Mouse (Mus musculus) hindbrain, embryonic 16.5 days (tissue): ENCODE data around the gene Speg. TPM values are rescaled to one million over a fixed set of nuclear protein-coding genes. Genes with fewer than 3 reads are reported as not detected.

Experiments
- ATAC-seq: fragments of 200-750 bp; cut with Nextera tagmentation; 2 replicates; pipeline ENCODE4 v1.8.0; 2017; ENCODE audit warnings: moderate TSS enrichment, moderate library complexity
- H3K27ac ChIP-seq: fragments of 300-500 bp; sonication (generic); 2 replicates; pipeline ENCODE4 v1.5.1; 2014; ENCODE audit warnings: low read depth, mild to moderate bottlenecking, control low read depth, low read length, moderate library complexity
- H3K27me3 ChIP-seq: fragments of 300-500 bp; sonication (generic); replicated peaks from 2 replicates; pipeline ENCODE4 v1.6.1; 2014; ENCODE audit warnings: low read length; ENCODE audit not compliant: control insufficient read depth, insufficient read depth
- H3K36me3 ChIP-seq: fragments of 300-500 bp; sonication (generic); 2 replicates; pipeline ENCODE4 v1.6.1; 2014; ENCODE audit warnings: mild to moderate bottlenecking, low read length, moderate library complexity, mixed read lengths; ENCODE audit not compliant: control insufficient read depth, insufficient read depth
- H3K4me1 ChIP-seq: fragments of 300-500 bp; sonication (generic); 2 replicates; pipeline ENCODE4 v1.6.1; 2014; ENCODE audit warnings: low read depth, low read length; ENCODE audit not compliant: control insufficient read depth, insufficient read depth
- H3K4me2 ChIP-seq: fragments of 300-500 bp; sonication (generic); 2 replicates; pipeline ENCODE4 v1.6.1; 2014; ENCODE audit warnings: mild to moderate bottlenecking, low read length, control low read depth, moderate library complexity
- H3K4me3 ChIP-seq: fragments of 300-500 bp; sonication (generic); 2 replicates; pipeline ENCODE4 v1.5.1; 2014; ENCODE audit warnings: mild to moderate bottlenecking, low read length, control low read depth, moderate library complexity
- H3K9ac ChIP-seq: fragments of 300-500 bp; sonication (generic); 2 replicates; pipeline ENCODE4 v1.6.1; 2014; ENCODE audit warnings: low read depth, mild to moderate bottlenecking, control low read depth, low read length, moderate library complexity
- H3K9me3 ChIP-seq: fragments of 300-500 bp; sonication (generic); 2 replicates; pipeline ENCODE4 v1.6.1; 2014; ENCODE audit warnings: mild to moderate bottlenecking, low read length, moderate library complexity; ENCODE audit not compliant: control insufficient read depth
- WGBS: fragments of 180-500 bp; shearing (Covaris S2); extraction: QIAGEN DNeasy Blood & Tissue Kit; methylation state at CpG from one replicate; pipeline ENCODE4 v1.1.7; 2014; 5-methylcytosine and 5-hydroxymethylcytosine counted together
- polyA plus RNA-seq: library from polyadenylated mRNA; unstranded; fragments of >200 nt; fragmentation: Nextera tagmentation; extraction: Ambion mirVana; gene quantifications from 2 replicates; pipeline ENCODE4 v1.2.1, GENCODE M21; 2015

Gene Speg
- polyA plus RNA-seq, 1 experiment from 2014 or later: 20.3 TPM

- no peaks in the 10 kb centered on the region for H3K9me3 ChIP-seq
- 57% methylated on average over 3 of the region's 3 CpGs for WGBS
- H3K27ac ChIP-seq: no peak overlapping the region
- no peak overlapping the region for H3K9ac ChIP-seq
- peaks cover 9% of the 10 kb centered on the region for H3K4me1 ChIP-seq
- H3K27me3 ChIP-seq: peaks cover 21% of the 10 kb centered on the region
- H3K36me3 ChIP-seq: no peaks in the 10 kb centered on the region
- ATAC-seq: no peak
- H3K4me3 ChIP-seq: no peak overlapping the region
- no peak overlapping the region for H3K4me2 ChIP-seq
Observed at GRCm38 (mm10) chr1:75372450-75372849, 2.6 kb upstream of the Speg start.

DNA sequence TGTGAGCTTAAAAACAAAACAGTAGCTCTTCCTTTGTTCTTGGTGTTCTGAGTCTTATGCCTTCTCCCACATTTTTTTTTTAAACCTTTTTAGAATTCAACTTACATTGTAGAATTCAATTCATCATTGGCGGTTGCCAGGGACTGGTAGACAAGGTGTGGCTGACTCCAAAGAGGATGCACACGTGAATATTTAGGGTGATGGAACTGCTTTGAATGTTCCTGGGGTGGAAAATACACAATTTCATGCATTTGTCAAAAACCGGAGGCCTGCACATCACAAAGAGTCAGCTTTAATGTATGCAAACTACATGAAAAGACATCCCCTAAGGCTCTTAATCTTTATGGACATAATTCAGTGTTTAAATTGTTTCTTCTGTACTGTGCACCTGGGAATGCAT lies 1.8 kb upstream of the Speg start:
- Histone ChIP-seq H3K4me3 (no peak overlapping the region), H3K36me3 (no peaks in the 10 kb centered on the region), H3K27ac (no peak overlapping the region), H3K4me1 (peaks cover 9% of the 10 kb centered on the region), H3K4me2 (no peak overlapping the region), H3K9me3 (no peaks in the 10 kb centered on the region), H3K27me3 (peaks cover 21% of the 10 kb centered on the region), H3K9ac (no peak overlapping the region)
- 29% methylated on average over 3 of the region's 3 CpGs for WGBS
- ATAC-seq: no peak

GRCm38 (mm10) chr1:75379196-75379595 lies 4.1 kb downstream of the Speg start:
- Histone ChIP-seq H3K4me3 (no peak overlapping the region), H3K9me3 (no peaks in the 10 kb centered on the region), H3K9ac (no peak overlapping the region), H3K27ac (no peak overlapping the region), H3K36me3 (no peaks in the 10 kb centered on the region), H3K27me3 (peaks cover 13% of the 10 kb centered on the region), H3K4me1 (peaks cover 20% of the 10 kb centered on the region), H3K4me2 (no peak overlapping the region)
- ATAC-seq: no peak
- WGBS: 80% methylated on average over 2 of the region's 2 CpGs

GRCm38 (mm10) chr1:75379931-75380330 lies 4.8 kb downstream of the Speg start:
- Histone ChIP-seq H3K27ac (no peak overlapping the region), H3K27me3 (peaks cover 7% of the 10 kb centered on the region), H3K4me1 (peaks cover 24% of the 10 kb centered on the region), H3K36me3 (no peaks in the 10 kb centered on the region), H3K9me3 (no peaks in the 10 kb centered on the region), H3K9ac (no peak overlapping the region), H3K4me2 (no peak overlapping the region), H3K4me3 (no peak overlapping the region)
- WGBS: 81% methylated on average over 8 of the region's 8 CpGs
- ATAC-seq: no peak

GRCm38 (mm10) chr1:75380951-75381350 lies 5.9 kb downstream of the Speg start:
- H3K4me2 ChIP-seq: peak overlapping the region; percentile 88; the same call in 1 of the 2 replicates
- no peaks in the 10 kb centered on the region for H3K36me3 ChIP-seq
- no peak overlapping the region for H3K4me3 ChIP-seq
- no peaks in the 10 kb centered on the region for H3K9me3 ChIP-seq
- H3K4me1 ChIP-seq: peaks cover 26% of the 10 kb centered on the region
- 36% methylated on average over 2 of the region's 2 CpGs for WGBS
- no peaks in the 10 kb centered on the region; the same call in 1 of the 2 replicates for H3K27me3 ChIP-seq
- no peak for ATAC-seq
- no peak overlapping the region for H3K27ac ChIP-seq
- H3K9ac ChIP-seq: no peak overlapping the region

- H3K4me1 ChIP-seq: peaks cover 30% of the 10 kb centered on the region
- H3K27me3 ChIP-seq: no peaks in the 10 kb centered on the region; the same call in 1 of the 2 replicates
- 2% methylated on average over 38 of the region's 60 CpGs for WGBS
- H3K9ac ChIP-seq: peak overlapping the region; percentile 87
- peak overlapping the region; percentile 83 for H3K27ac ChIP-seq
- ATAC-seq: peak; percentile 66
- H3K9me3 ChIP-seq: no peaks in the 10 kb centered on the region
- H3K4me2 ChIP-seq: peak overlapping the region; percentile 88
- H3K36me3 ChIP-seq: no peaks in the 10 kb centered on the region
- peak overlapping the region; percentile 71 for H3K4me3 ChIP-seq
Observed at GRCm38 (mm10) chr1:75381482-75382355, 6.6 kb downstream of the Speg start.

- Histone ChIP-seq H3K9me3 (no peaks in the 10 kb centered on the region), H3K36me3 (no peaks in the 10 kb centered on the region), H3K4me1 (peaks cover 34% of the 10 kb centered on the region), H3K27ac (peak overlapping the region; percentile 83), H3K27me3 (peaks cover 7% of the 10 kb centered on the region), H3K4me3 (peak overlapping the region; percentile 71), H3K9ac (peak overlapping the region; percentile 87), H3K4me2 (peak overlapping the region; percentile 88)
- ATAC-seq: peak; percentile 22
- WGBS: under 1% methylated on average over 28 of the region's 28 CpGs
Observed at GRCm38 (mm10) chr1:75382356-75383071, 7.4 kb downstream of the Speg start.

DNA sequence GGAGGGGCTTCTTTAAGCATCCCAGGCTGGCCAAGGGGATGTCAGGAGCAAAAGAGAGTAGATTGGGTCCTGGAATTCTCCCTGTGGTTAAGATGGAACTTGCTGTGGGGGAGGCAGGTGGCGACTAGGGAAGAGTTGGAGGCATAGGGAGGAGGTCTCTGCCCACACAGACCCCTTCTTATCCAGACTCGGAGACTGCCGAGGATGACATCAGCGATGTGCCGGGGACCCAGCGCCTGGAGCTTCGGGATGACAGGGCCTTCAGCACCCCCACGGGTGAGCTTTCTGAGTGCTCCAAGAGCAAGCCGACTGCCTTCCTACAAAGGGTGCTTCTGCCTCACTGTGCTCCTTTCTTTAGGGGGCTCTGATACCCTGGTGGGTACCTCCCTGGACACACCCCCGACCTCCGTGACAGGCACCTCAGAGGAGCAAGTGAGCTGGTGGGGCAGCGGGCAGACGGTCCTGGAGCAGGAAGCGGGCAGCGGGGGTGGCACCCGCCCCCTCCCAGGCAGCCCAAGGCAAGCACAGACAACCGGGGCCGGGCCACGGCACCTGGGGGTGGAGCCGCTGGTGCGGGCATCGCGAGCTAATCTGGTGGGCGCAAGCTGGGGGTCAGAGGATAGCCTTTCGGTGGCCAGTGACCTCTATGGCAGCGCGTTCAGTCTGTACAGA lies 9.5 kb downstream of the Speg start:
- WGBS: 85% methylated on average over 27 of the region's 27 CpGs
- H3K9ac ChIP-seq: no peak overlapping the region
- ATAC-seq: no peak
- no peak overlapping the region for H3K4me3 ChIP-seq
- peaks cover 9% of the 10 kb centered on the region for H3K27me3 ChIP-seq
- H3K4me2 ChIP-seq: peak overlapping the region; percentile 48
- no peaks in the 10 kb centered on the region for H3K9me3 ChIP-seq
- no peak overlapping the region for H3K27ac ChIP-seq
- H3K4me1 ChIP-seq: peaks cover 48% of the 10 kb centered on the region
- H3K36me3 ChIP-seq: no peaks in the 10 kb centered on the region
